Mouse (Mus musculus): Measurements from ENCODE around the gene Ly9.

Gene Ly9

DNA sequence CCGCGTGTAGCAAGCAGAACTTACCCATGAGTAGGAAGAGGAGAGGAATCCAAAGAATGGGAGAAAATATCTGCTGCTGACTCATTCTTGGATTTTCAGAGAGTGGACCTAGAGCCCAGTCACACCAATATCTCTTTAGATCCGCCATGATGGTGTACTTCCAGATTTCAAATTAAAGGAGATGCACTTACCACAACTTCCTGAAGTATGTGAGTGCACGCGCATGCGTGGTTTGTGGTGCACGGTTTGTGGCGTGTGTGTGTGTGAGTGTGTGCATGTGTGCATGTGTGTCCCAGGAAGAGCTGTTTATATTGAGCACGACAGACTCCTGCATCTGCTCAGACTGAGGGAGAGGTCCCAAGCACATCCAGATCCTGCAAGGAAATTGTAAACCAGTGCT is at the start of gene Ly9:
Gene Ly9, minus strand, starts transcription at position 235 of the 400 bp plus-strand sequence.
- DNase-seq (ENCODE audit: low spot score), result no peak

DNA sequence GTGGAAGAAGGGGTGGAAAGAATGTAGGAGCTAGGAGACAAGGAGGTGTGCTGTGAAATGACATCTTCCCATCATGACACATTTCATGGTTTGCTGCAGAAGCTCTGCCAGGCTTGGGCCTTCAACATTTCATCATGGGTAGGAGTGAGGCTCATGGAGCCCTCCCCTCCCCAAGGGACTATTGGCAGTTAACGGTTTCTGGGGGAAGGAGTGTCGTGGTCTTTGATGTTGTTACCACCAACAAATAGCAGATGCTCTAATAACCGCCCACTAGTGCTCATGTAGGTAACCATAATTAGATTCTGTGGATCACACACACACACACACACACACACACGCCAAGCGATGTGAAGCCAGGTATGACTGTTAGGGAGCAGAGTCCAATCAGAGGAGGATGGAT is 45.5 kb upstream of the Ly9 start, which contains the start of gene Slamf7:
Gene Slamf7, minus strand, starts transcription at position 302 of the 400 bp plus-strand sequence.
- no peak for DNase-seq (ENCODE audit: low spot score)

- no peak for DNase-seq (ENCODE audit: low spot score)
Measured at GRCm38 (mm10) chr1:171648840-171649239, 41.6 kb upstream of the Ly9 start.

GRCm38 (mm10) chr1:171647716-171648115 is 40.5 kb upstream of the Ly9 start:
- DNase-seq (ENCODE audit: low spot score), result no peak

DNA sequence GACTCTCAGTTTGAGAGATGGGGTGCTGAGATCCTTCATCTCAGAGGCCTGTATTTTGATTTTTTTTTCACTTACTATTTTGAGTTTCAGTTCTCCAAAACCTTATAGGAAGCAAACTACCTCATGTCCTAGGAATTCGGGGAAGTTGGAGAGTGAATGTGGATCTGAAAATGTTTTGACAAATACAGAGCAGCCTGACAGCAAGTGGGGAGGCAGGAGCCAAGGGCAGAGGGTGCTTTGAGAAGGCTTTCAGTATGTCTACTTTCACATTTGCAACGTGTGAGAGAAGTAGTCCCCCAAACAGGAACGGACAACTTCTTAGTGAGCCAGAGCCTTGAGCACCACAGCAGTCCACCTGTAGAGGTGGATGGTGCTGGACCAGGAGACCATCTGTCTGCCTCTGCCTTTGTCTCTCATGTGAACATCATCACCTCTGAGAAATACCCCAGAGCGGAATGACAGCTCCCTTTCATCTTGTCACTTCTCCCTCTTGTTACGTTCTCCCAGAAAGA is 39.3 kb upstream of the Ly9 start:
- no peak for DNase-seq (ENCODE audit: low spot score)

DNA sequence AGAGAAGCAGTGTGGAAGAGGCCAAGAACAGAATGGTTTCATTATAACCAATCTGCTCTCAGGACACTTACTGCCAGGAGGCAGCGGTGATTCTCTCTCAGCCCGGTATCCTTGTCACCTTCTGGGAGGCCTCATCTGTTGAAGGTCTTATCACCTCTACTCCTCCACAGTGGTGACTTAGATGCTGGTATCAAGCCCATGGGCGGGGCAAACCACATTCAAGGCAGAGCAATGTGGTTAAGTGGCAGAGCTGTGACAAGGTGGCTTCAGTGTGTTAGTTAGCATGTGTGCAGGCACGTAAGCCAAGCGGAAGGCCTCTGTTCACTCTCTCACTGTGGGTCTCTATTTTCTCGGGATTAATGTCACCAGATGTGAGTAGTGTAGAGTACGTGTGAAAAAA is 36.4 kb upstream of the Ly9 start:
- DNase-seq (ENCODE audit: low spot score), result peak; percentile 70

- no peak for DNase-seq (ENCODE audit: low spot score)
Measured at GRCm38 (mm10) chr1:171640796-171641195, 33.6 kb upstream of the Ly9 start.

DNA sequence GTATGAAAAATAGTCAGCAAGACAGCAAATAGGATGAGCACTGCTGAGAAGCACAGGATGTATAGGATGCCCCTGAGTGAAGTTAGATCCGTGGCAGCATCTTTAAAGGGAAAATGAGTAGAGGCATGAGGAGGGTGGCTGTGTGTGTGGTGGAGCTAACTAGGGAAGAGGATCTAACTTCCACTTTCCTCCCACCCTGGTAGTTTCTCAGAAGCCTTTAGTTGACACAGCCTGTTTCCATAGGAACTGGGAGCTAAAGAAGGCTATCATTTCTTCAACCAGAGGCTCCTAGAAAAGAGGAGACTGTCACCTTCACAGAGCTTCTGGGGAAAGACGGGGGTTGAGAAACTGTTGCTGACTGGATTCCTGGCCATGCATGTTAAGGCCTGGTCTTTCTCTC is 31.5 kb upstream of the Ly9 start:
- no peak for DNase-seq (ENCODE audit: low spot score)

DNA sequence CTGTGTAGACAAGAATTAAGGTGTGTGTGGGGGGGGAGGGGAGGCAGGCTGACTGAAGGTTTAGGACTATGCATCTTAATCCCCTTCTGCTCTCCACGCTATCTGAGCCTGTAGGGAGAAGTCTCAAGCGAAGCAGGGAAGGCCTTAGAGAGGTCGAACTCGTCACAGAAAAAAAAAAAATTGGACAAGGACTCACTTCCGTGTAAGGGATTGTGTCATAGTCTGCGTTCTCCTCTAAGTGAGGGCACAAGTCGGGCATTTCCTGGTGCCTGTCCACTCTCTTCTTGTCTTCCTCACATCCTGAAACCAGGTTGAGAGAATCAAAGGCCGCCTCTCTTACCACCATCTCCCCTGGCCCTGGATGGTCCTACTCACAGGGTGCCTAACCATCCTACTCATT is 29.9 kb upstream of the Ly9 start:
- DNase-seq (ENCODE audit: low spot score), result no peak

DNA sequence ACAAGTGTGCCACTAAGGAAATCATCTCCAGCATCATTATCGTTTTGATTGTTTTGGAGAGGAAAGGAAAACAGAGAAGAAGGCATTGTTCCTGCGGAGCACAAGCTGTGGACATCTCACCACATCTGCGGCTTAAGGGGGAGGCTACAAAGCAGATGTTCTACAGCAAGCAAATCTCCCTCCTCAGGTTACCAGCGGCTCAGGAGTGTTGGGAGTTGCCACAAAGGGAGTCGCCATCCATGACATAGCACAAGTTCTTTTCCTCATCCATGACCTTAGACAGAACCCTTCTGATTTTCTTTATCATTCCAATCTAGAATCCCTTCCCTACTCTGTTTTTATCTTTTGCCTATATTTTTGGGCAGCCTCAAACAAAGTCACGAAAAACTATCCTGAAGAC is 28.5 kb upstream of the Ly9 start:
- DNase-seq (ENCODE audit: low spot score), result no peak

DNA sequence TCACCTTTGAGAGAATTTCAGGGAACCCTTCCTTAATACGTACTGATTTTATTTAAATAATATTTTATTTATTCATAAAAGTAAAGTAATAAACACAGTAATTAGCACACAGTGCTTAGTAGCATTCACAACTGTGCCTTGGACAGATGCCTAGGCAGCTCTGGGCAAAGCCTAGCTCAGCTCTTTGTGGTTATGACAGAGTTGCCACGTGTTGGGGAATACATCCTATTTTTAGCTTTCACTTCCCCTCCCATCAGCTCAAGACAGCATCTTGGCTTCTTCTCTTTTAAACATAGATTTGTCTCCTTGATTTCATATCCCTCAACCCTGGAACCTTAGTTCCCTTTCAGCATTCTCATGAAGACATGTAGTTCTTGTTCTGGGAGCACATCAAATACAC is 24.2 kb upstream of the Ly9 start:
- DNase-seq (ENCODE audit: low spot score), result no peak

DNA sequence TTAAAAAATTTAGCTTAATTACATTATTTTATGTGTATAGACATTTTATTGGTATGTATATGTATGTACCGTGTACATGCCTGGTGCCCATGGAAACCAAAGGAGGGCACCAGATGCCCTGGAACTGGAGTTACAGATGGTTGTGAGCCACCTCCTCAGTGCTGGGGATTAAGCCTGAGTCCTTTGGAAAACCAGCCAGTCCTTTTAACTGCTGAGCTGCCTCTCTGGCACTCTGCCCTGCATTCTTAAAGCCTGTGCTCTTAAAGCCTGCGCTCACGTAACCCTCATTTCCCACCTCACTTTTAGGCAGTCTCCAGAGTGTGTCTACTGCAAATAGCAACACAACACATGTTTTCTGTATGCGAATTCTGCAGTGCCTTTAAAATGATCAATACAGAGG is 23.7 kb upstream of the Ly9 start:
- no peak for DNase-seq (ENCODE audit: low spot score)

GRCm38 (mm10) chr1:171630041-171630440 is 22.8 kb upstream of the Ly9 start:
- DNase-seq (ENCODE audit: low spot score), result no peak

GRCm38 (mm10) chr1:171629168-171629567 is 22.0 kb upstream of the Ly9 start:
- no peak for DNase-seq (ENCODE audit: low spot score)

- DNase-seq (ENCODE audit: low spot score), result no peak
Measured at GRCm38 (mm10) chr1:171627801-171628200, 20.6 kb upstream of the Ly9 start.

GRCm38 (mm10) chr1:171620091-171620490 is 12.9 kb upstream of the Ly9 start:
- DNase-seq (ENCODE audit: low spot score), result no peak

GRCm38 (mm10) chr1:171619645-171620044 is 12.4 kb upstream of the Ly9 start:
- DNase-seq (ENCODE audit: low spot score), result no peak

DNA sequence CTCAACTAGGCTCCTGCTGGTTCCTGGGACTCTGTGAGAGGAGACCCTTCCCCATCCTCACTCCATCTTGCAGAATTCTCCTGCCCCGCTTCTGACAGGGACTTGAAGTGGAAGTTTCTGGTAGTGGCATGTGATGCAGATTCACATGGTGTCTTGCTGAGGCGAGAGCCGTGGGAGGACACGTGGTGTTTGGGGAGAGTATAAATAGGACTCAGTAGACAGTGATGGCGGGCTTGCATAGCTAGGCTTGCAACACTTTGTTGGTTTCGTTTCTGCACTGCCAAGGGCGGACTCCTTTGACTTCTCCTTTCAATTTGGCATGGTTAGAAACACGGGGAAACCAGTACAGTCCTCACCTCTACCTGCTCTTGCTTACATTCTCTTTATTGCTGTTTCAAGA is 11.8 kb upstream of the Ly9 start:
- no peak for DNase-seq (ENCODE audit: low spot score)

- DNase-seq (ENCODE audit: low spot score), result no peak
Measured at GRCm38 (mm10) chr1:171616881-171617515, 9.8 kb upstream of the Ly9 start.

DNA sequence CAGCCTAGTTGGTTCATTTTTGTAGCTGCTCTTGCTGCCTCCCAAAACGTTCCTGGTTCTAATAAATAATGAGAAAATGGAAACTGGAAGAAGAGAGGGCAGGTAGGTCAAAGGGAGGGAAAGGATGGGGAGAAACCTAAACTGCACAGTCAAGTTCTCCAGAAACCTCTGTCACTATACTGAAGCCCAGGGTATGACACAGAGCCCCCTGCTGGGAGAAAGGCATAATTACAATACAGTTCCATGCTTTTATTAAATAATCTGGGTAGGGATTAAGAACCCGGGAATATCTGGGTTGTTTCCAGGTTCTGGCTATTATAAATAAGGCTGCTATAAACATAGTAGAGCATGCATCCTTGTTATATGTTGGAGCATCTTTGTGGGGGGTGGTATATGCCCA is 6.8 kb upstream of the Ly9 start:
- peak; percentile 19 for DNase-seq (ENCODE audit: low spot score)

DNA sequence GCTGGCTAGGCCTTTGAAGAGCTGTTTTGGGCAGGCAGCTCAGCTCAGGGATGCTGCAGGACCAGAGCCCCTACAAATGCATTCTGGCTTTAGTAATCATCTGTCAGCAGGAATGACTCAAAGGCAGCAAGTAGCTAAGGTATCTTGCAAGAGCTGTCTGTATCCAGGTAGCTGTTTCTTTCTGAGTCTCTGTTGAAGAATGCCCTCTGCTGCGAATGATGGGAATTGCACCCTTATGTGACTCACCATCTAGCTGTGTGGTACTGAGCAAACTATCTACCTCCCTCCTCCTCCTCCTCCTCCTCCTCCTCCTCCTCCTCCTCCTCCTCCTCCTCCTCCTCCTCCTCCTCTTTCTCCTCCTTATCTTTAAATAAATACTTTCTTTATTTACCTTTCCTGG is 3.6 kb upstream of the Ly9 start:
- DNase-seq (ENCODE audit: low spot score), result peak; percentile 33

DNA sequence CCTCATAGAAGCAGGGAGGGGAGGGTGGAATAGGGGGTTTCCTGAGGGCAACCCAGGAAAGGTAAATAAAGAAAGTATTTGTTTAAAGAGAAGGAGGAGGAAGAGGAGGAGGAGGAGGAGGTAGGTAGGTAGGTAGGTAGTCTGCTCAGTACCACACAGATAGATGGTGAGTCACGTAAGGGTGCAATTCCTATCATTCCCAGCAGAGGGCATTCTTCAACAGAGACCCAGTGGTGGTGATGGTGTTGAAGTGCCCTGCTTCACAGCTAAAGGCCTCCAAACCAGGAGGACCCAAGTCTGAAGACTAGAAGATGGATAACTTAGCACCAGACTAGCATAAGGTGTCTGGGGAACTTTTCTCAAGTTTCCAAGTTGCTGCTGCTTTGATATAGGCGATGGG is 2.8 kb upstream of the Ly9 start:
- DNase-seq (ENCODE audit: low spot score), result peak; percentile 45

GRCm38 (mm10) chr1:171606656-171607055 is 554 bp downstream of the Ly9 start:
- DNase-seq (ENCODE audit: low spot score), result no peak

- no peak for DNase-seq (ENCODE audit: low spot score)
Measured at GRCm38 (mm10) chr1:171604686-171605085, 2.5 kb downstream of the Ly9 start.

Data from c-Kit-positive CD71-positive TER-119-positive erythroid progenitor cells, embryonic 14.5 days (primary cell).